Mouse (Mus musculus): ENCODE results near the gene Enam.
A peak's percentile ranks its signal among the peaks of the same experiment; 100 is the strongest.
"Not testable (repeated sequence)": the region's sequence is repeated elsewhere in the genome, so short reads cannot be mapped to it uniquely, and the experiment has no call there.

Enam gene

GRCm38 (mm10) chr5:88487675-88488074 lies at the start of gene Enam:
Gene Enam (plus strand): TSS chr5:88487975.
- DNase-seq (ENCODE audit: low spot score in 2 of 2): no peak

GRCm38 (mm10) chr5:88455691-88456090 lies 32.1 kb upstream of the Enam start, which contains the start of gene Ambn:
Gene Ambn (plus strand): TSS chr5:88455991.
- no peak for DNase-seq (ENCODE audit: low spot score in 2 of 2)

- DNase-seq (ENCODE audit: low spot score in 2 of 2): no peak
Measured at GRCm38 (mm10) chr5:88467471-88467870, 20.3 kb upstream of the Enam start.

- DNase-seq (ENCODE audit: low spot score in 2 of 2): no peak
Measured at GRCm38 (mm10) chr5:88468807-88469704, 18.7 kb upstream of the Enam start.

- no peak for DNase-seq (ENCODE audit: low spot score in 2 of 2)
Measured at GRCm38 (mm10) chr5:88489004-88489403, 1.2 kb downstream of the Enam start.

GRCm38 (mm10) chr5:88491111-88491510 lies 3.3 kb downstream of the Enam start:
- no peak for DNase-seq (ENCODE audit: low spot score in 2 of 2)

- DNase-seq (ENCODE audit: low spot score in 2 of 2): no peak
Measured at GRCm38 (mm10) chr5:88499781-88500180, 12.0 kb downstream of the Enam start.

GRCm38 (mm10) chr5:88508555-88508954 lies 20.8 kb downstream of the Enam start:
- DNase-seq (ENCODE audit: low spot score in 2 of 2): no peak

GRCm38 (mm10) chr5:88508990-88509389 lies 21.2 kb downstream of the Enam start:
- no peak for DNase-seq (ENCODE audit: low spot score in 2 of 2)

GRCm38 (mm10) chr5:88519232-88519631 lies 31.5 kb downstream of the Enam start:
- DNase-seq (ENCODE audit: low spot score in 2 of 2): peak in 1 of 2 experiments; percentile 13

- no peak for DNase-seq (ENCODE audit: low spot score in 2 of 2)
Measured at GRCm38 (mm10) chr5:88527657-88528056, 39.9 kb downstream of the Enam start, which contains the start of gene Jchain. Gene Jchain (minus strand): TSS chr5:88527891.

- no peak for DNase-seq (ENCODE audit: low spot score in 2 of 2)
Measured at GRCm38 (mm10) chr5:88530908-88531307, 43.1 kb downstream of the Enam start.

- no peak for DNase-seq (ENCODE audit: low spot score in 2 of 2)
Measured at GRCm38 (mm10) chr5:88534697-88535096, 46.9 kb downstream of the Enam start.

- no peak for DNase-seq (ENCODE audit: low spot score in 2 of 2)
Measured at GRCm38 (mm10) chr5:88540845-88541244, 53.1 kb downstream of the Enam start.

GRCm38 (mm10) chr5:88542651-88543282 lies 55.0 kb downstream of the Enam start:
- peak in 1 of 2 experiments; percentile 37 for DNase-seq (ENCODE audit: low spot score in 2 of 2)

- not testable (repeated sequence) for DNase-seq (ENCODE audit: low spot score in 2 of 2)
Measured at GRCm38 (mm10) chr5:88544411-88544810, 56.6 kb downstream of the Enam start.

GRCm38 (mm10) chr5:88545536-88545935 lies 57.8 kb downstream of the Enam start:
- no peak for DNase-seq (ENCODE audit: low spot score in 2 of 2)

- no peak for DNase-seq (ENCODE audit: low spot score in 2 of 2)
Measured at GRCm38 (mm10) chr5:88553271-88554085, 65.7 kb downstream of the Enam start.

GRCm38 (mm10) chr5:88554086-88554886 lies 66.5 kb downstream of the Enam start, which contains the start of gene Utp3:
Gene Utp3 (plus strand): TSS chr5:88554462.
- DNase-seq (ENCODE audit: low spot score in 2 of 2): peak; percentile 92 to 97

Data from frontal cortex, postnatal 36 days (tissue).